Mouse (Mus musculus) hindbrain, embryonic 12.5 days (tissue): ENCODE results near the gene Syce3. TPM values are rescaled to one million over a fixed set of nuclear protein-coding genes. Genes with fewer than 3 reads are reported as not detected.
"Not testable (repeated sequence)": the region's sequence is repeated elsewhere in the genome, so short reads cannot be mapped to it uniquely, and the experiment has no call there.

Experiments used
- ATAC-seq: fragments of 200-750 bp; cut with Nextera tagmentation; 2 replicates; pipeline ENCODE4 v1.8.0; 2017; ENCODE audit warnings: moderate TSS enrichment; ENCODE audit not compliant: low FRiP score
- H3K27ac ChIP-seq: fragments of 300-500 bp; sonication (generic); 2 replicates; pipeline ENCODE4 v1.5.1; 2016; ENCODE audit warnings: mild to moderate bottlenecking
- H3K27me3 ChIP-seq: fragments of 300-500 bp; sonication (generic); 2 replicates; pipeline ENCODE4 v1.6.1; 2016; ENCODE audit warnings: mild to moderate bottlenecking
- H3K36me3 ChIP-seq: fragments of 300-500 bp; sonication (generic); 2 replicates; pipeline ENCODE4 v1.6.1; 2016; ENCODE audit warnings: mild to moderate bottlenecking
- H3K4me1 ChIP-seq: fragments of 300-500 bp; sonication (generic); 2 replicates; pipeline ENCODE4 v1.6.1; 2016
- H3K4me2 ChIP-seq: fragments of 300-500 bp; sonication (generic); replicated peaks from 2 replicates; pipeline ENCODE4 v1.6.1; 2016; ENCODE audit warnings: mild to moderate bottlenecking
- H3K4me3 ChIP-seq: fragments of 300-500 bp; sonication (generic); 2 replicates; pipeline ENCODE4 v1.5.1; 2016; ENCODE audit warnings: mild to moderate bottlenecking
- H3K9ac ChIP-seq: fragments of 300-500 bp; sonication (generic); 2 replicates; pipeline ENCODE4 v1.6.1; 2016; ENCODE audit warnings: mild to moderate bottlenecking, moderate library complexity
- H3K9me3 ChIP-seq: fragments of 300-500 bp; sonication (generic); replicated peaks from 2 replicates; pipeline ENCODE4 v1.6.1; 2016; ENCODE audit warnings: mild to moderate bottlenecking
- WGBS: fragments of 180-500 bp; shearing (Covaris S2); methylation state at CpG from one replicate; pipeline ENCODE4 v1.1.7; 2016; 5-methylcytosine and 5-hydroxymethylcytosine counted together
- polyA plus RNA-seq: library from polyadenylated mRNA; unstranded; fragments of >200 nt; fragmentation: Nextera tagmentation; extraction: Ambion mirVana; gene quantifications from 2 replicates; pipeline ENCODE4 v1.2.1, GENCODE M21; 2016

The Syce3 gene
- polyA plus RNA-seq, 1 experiment from 2014 or later: not detected

DNA sequence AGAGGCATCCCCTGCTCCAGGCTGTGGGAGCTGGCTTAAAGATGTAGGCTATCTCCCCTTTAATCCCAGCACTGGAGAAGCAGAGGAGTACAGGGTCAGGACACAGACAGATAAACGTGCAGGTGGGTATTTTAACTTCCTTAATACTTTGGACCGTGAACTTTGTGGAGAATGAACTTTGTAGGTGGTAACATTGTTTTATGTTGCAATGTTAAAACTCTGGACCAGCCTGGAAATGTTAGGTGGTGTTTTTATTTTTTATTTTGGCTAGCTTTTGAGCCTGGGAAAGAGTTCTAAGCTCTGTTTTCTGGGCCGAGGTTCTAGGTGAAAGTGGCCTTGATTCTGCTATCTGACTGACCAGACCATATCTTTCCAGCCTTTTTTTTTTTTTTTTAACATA is 21.0 kb upstream of the Syce3 start:
- H3K27ac ChIP-seq: no peak overlapping the region
- no peak overlapping the region for H3K4me2 ChIP-seq
- peaks cover 15% of the 10 kb centered on the region for H3K4me1 ChIP-seq
- no peak overlapping the region for H3K4me3 ChIP-seq
- no peaks in the 10 kb centered on the region for H3K27me3 ChIP-seq
- H3K9ac ChIP-seq: no peak overlapping the region
- no peaks in the 10 kb centered on the region for H3K9me3 ChIP-seq
- WGBS: 94% methylated on average over 3 of the region's 3 CpGs
- H3K36me3 ChIP-seq: peaks cover 16% of the 10 kb centered on the region
- no peak for ATAC-seq

DNA sequence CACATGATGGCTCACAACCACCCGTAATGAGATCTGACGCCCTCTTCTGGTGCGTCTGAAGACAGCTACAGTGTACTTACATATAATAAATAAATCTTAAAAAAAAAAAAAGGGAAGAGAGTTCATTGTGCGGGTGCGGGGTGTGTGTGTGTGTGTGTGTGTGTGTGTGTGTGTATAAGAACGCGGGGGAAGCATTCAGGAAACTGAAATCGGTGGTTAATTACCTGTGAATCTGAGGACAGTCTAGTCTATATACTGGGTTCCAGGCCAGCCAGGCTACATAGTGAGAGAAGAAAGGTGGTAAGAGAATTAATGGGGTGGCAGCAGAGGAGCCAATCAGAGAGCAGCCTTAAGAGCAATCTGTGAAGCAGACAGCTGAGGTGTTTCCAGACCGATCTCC is 20.5 kb upstream of the Syce3 start:
- H3K4me3 ChIP-seq, H3K9me3 ChIP-seq, H3K4me2 ChIP-seq, ATAC-seq, H3K9ac ChIP-seq, H3K27me3 ChIP-seq, H3K27ac ChIP-seq: not testable (repeated sequence)
- WGBS: 86% methylated on average over 9 of the region's 9 CpGs
- Histone ChIP-seq H3K4me1 (peaks cover 18% of the 10 kb centered on the region), H3K36me3 (peaks cover 21% of the 10 kb centered on the region)

DNA sequence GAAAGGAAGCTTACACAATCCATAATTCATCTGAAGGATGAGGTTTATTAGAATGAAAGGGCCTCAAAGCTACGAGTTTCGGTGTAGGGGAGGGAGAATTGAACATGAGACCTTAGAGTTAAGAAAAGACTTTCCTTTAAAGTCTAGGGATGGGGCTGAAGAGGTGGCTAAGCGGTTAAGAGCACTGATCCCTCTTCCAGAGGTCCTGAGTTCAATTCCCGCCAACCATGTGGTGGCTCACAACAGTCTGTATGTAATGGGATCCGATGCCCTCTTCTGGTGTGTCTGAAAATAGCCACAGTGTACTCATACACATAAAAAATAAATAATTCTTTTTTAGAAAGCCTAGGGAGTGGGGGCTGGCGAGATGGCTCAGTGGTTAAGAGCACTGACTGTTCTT is 20.0 kb upstream of the Syce3 start:
- peaks cover 22% of the 10 kb centered on the region for H3K4me1 ChIP-seq
- H3K9ac ChIP-seq: peak overlapping the region; percentile 82
- no peaks in the 10 kb centered on the region for H3K27me3 ChIP-seq
- H3K27ac ChIP-seq: peak overlapping the region; percentile 96
- no peak for ATAC-seq
- 46% methylated on average over 6 of the region's 6 CpGs for WGBS
- H3K36me3 ChIP-seq: peaks cover 25% of the 10 kb centered on the region
- H3K4me3 ChIP-seq: peak overlapping the region; percentile 75
- H3K4me2 ChIP-seq: peak overlapping the region; percentile 92
- no peaks in the 10 kb centered on the region for H3K9me3 ChIP-seq

DNA sequence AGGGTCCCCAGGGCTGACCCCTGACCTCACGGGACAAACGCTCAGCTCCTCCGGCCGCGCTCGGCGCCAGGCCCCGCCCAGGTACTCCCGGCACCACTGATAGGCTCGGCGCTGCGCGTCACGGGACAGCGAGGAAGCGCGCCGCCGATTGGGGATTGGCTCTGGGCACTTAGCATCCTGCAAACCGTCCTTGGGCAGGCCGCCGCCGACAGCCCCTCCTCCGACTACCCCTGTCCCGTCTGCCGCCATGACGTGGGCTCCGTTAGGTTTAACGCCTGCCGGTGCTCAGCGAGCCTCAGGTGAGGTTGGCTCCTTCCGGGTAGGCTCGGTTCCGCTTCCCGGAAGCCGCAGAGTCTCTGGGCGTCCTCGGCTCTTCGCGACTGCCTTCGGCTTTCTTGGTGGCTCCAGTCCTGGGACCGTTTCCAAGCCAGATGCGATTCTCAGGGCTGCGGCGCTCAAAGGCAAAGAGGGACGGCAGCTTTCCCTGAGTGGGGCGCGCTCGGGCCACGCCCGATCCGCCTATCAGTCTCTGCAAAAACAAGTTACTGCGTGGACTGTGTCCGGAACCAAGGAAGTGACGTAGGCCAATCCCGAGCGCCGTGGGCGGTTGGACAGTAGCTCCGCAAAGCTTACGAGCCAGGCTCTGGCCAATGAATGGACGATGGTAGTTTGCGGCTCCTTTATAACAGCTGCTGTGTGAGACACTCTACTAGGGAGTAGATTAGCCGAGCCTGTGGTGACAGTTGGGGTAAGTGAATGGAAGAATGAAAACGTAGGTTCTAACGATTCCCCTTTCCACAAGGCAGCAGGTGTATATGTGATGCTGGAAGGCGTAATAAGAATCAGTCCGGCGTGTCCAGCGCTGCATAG is 19.3 kb upstream of the Syce3 start, which contains the start of the genes C730034F03Rik, Gm44502 and Chkb:
Gene C730034F03Rik, plus strand, starts transcription at position 238 of the 870 bp plus-strand sequence.
Gene Gm44502, minus strand, starts transcription at position 345 of the 870 bp plus-strand sequence.
Gene Chkb, minus strand, starts transcription at position 557 of the 870 bp plus-strand sequence.
- Histone ChIP-seq H3K9ac (peak within 1 kb of the TSS; percentile 82), H3K4me1 (peaks cover 22% of the 10 kb centered on the region), H3K27me3 (no peaks in the 10 kb centered on the region), H3K9me3 (no peaks in the 10 kb centered on the region), H3K4me2 (peak within 1 kb of the TSS; percentile 92), H3K4me3 (peak within 1 kb of the TSS; percentile 75), H3K36me3 (peaks cover 26% of the 10 kb centered on the region), H3K27ac (peak within 1 kb of the TSS; percentile 96)
- ATAC-seq: peak; percentile 95
- under 1% methylated on average over 70 of the region's 70 CpGs for WGBS

DNA sequence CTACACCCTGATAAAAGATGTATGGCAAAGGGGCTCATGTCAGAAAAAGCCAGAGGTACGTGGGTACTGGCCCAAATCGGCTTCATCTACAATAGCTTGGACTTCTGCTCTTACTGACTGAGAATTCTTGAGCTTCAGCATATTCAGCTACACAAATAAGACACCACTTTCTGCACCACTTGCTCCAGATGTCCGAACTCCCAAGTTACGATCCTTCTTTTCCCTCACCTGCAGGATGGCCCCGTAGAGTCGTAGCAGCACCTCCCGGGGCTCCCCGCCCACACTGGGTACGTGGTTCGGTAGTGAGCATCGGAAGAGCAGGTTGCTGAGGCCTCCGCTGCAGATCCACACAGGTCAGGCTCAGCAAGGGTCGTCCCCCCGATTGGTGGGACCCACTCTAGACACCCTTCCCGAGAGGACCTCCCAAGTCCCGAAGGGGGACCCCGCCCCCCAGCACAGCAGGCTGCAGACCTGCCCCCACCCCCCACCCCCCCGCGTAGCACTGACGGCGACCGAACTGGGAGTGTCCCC is 18.6 kb upstream of the Syce3 start:
- Histone ChIP-seq H3K4me3 (peak overlapping the region; percentile 75), H3K9me3 (no peaks in the 10 kb centered on the region), H3K4me2 (peak overlapping the region; percentile 92), H3K27ac (peak overlapping the region; percentile 96), H3K27me3 (no peaks in the 10 kb centered on the region), H3K4me1 (peaks cover 22% of the 10 kb centered on the region), H3K9ac (peak overlapping the region; percentile 82), H3K36me3 (peaks cover 31% of the 10 kb centered on the region)
- 4% methylated on average over 22 of the region's 22 CpGs for WGBS
- peak; percentile 55 for ATAC-seq

DNA sequence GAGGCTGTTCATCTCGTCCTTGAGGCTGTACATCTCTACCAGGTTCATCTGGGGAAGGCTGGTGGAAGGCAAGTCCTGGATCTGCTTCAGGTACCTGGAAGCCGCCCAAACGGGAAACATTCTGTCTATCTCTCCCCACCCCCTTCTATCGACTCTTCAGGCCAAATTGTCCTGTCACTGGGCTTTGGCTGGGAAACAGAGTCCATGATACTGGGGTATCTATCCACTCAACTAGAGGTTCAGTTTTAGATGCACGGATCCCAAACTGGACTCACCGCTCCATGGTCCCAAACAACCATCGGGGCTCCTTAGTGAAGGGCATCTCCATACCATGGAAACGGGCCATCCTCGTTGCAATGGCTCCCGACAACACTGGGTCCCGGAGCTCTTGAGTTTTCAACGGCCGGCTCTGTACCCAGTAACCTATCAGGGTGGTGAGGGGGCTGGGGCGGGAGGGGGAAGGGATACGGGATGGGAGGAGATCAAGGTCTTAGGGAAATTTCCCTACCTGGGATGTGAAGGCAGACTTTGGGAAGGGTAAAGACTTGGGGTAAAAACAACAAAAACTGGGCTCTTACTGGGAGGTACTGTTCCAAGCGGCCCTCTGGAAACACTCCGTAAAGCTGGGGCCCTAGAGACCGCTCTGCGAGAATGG is 18.0 kb upstream of the Syce3 start:
- peak overlapping the region; percentile 82 for H3K9ac ChIP-seq
- no peaks in the 10 kb centered on the region for H3K9me3 ChIP-seq
- peak overlapping the region; percentile 92 for H3K4me2 ChIP-seq
- H3K27me3 ChIP-seq: no peaks in the 10 kb centered on the region
- peaks cover 35% of the 10 kb centered on the region for H3K36me3 ChIP-seq
- WGBS: 84% methylated on average over 19 of the region's 19 CpGs
- H3K27ac ChIP-seq: no peak overlapping the region
- H3K4me1 ChIP-seq: peaks cover 22% of the 10 kb centered on the region
- ATAC-seq: no peak
- H3K4me3 ChIP-seq: peak overlapping the region; percentile 75

DNA sequence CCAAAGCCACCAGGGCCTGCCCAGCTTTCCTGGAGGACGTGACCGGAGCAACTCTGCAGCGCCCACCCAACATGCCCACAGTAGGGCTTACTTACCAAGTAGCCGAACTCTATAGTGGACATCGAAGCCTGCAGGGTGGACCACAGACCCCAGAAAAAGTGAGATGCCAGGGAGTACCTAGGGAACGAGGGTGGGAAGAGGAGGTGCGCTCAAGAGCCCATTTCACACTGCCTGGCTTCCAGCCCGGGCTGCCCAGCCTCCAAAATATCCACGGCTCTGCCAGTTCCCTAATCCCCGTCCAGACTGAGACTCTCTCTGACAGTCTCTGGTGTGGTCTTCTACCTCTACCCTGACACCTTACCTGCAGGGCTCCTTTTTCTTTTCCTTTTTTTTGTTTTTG is 16.4 kb upstream of the Syce3 start:
- no peak overlapping the region for H3K9ac ChIP-seq
- no peak overlapping the region for H3K27ac ChIP-seq
- H3K4me3 ChIP-seq: no peak overlapping the region
- no peak overlapping the region for H3K4me2 ChIP-seq
- H3K36me3 ChIP-seq: peaks cover 41% of the 10 kb centered on the region
- H3K27me3 ChIP-seq: no peaks in the 10 kb centered on the region
- H3K4me1 ChIP-seq: peaks cover 22% of the 10 kb centered on the region
- WGBS: 92% methylated on average over 10 of the region's 10 CpGs
- no peaks in the 10 kb centered on the region for H3K9me3 ChIP-seq
- ATAC-seq: no peak

DNA sequence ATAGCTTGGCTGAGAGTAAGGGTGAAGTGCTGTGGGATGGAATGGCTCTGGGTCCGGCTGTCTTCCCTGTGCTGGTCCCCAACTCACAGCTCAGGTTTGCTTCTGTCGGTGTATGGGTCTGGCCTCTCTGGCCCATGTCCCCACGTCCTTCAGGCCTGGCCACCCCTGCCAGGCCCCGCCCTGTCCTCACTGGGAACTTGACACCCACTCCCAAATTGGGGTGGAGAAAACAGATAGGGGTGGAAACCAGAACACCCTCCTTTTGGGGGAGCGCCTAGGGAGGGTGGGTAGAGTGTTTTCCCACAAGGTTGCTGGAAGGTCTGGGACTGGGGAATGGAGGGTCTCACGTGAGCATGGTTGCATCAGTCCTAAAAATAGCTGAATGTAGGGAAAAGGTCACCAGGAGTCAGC is 15.4 kb upstream of the Syce3 start, which contains the start of gene Cpt1b:
Gene Cpt1b, minus strand, starts transcription at position 153 of the 411 bp plus-strand sequence.
- ATAC-seq: no peak
- peaks cover 20% of the 10 kb centered on the region for H3K4me1 ChIP-seq
- no peaks in the 10 kb centered on the region for H3K27me3 ChIP-seq
- H3K9me3 ChIP-seq: no peaks in the 10 kb centered on the region
- H3K4me3 ChIP-seq: no peak within 1 kb of the TSS
- WGBS: 19% methylated on average over 6 of the region's 6 CpGs
- 0 out of 2 replicates have a peak within 1 kb of the TSS, but pooled peaks have one; percentile 6 for H3K4me2 ChIP-seq
- H3K9ac ChIP-seq: no peak within 1 kb of the TSS
- peaks cover 42% of the 10 kb centered on the region for H3K36me3 ChIP-seq
- no peak within 1 kb of the TSS for H3K27ac ChIP-seq

DNA sequence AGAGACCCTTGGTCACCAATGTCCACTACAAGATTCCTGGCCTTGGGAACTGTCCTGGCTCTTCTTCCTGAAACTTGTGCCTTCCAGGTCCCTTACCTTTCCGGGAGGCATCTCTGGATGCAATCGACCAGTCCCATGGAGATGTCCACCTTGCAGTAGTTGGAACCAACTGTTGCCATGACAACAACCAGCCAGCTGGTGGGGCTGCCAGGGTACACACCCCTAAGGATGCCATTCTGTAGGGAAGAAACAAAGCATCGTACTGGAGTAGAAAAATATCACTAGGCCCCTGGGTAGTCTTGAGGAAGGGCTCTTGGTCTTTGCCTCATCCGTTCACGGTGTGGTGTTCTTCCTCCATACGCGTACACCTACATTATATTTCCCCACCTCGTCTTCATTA is 14.3 kb upstream of the Syce3 start:
- Histone ChIP-seq H3K9ac (no peak overlapping the region), H3K4me2 (no peak overlapping the region), H3K27me3 (no peaks in the 10 kb centered on the region), H3K36me3 (peaks cover 52% of the 10 kb centered on the region), H3K27ac (no peak overlapping the region), H3K9me3 (no peaks in the 10 kb centered on the region), H3K4me1 (peaks cover 16% of the 10 kb centered on the region), H3K4me3 (no peak overlapping the region)
- no peak for ATAC-seq
- 84% methylated on average over 8 of the region's 8 CpGs for WGBS

DNA sequence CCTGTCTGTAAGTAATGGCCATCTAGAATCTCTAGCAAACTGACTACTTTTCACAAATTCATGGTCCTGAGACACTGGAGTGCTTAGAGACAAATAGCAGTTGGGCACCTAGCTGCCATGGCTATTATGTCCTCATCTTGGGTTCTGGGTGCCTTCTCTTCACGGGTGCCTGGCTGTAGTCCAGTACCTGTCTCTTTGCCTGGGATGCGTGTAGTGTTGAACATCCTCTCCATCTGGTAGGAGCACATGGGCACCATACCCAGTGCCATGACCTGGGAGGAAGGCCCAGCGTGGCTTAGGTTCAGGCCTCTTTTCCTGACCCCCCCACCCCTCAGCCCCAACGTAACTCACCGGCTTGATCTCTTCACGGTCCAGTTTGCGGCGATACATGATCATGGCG is 11.6 kb upstream of the Syce3 start:
- ATAC-seq: no peak
- H3K27me3 ChIP-seq: no peaks in the 10 kb centered on the region

DNA sequence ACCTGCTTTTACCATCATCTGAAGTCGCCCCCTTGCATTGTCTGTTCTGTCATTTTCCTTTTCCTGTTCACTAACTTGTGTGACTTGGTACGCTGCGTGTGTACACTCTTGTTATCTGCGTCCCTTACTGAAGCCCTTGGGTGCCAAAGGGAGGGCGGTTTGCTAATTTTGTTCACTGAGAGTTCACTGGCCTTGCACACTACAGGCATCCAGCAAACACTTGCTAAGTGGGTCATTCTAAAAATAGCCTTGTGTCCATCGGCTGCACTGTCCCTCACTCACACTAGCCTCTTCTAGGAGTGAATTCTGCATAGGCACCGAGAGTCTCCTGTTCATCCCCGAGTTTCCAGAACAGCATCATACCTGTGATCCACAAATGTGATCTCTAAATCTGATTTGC is 5.0 kb upstream of the Syce3 start:
- H3K4me2 ChIP-seq: no peak overlapping the region
- H3K9ac ChIP-seq: no peak overlapping the region
- no peak overlapping the region for H3K27ac ChIP-seq
- no peaks in the 10 kb centered on the region for H3K27me3 ChIP-seq
- no peaks in the 10 kb centered on the region for H3K9me3 ChIP-seq
- WGBS: 88% methylated on average over 8 of the region's 8 CpGs
- no peak overlapping the region for H3K4me3 ChIP-seq
- H3K36me3 ChIP-seq: peaks cover 35% of the 10 kb centered on the region
- H3K4me1 ChIP-seq: no peaks in the 10 kb centered on the region
- ATAC-seq: no peak

More for the DNA sequence above, 11.6 kb upstream of the Syce3 start:
- Histone ChIP-seq H3K4me3 (no peak overlapping the region), H3K4me1 (peaks cover 7% of the 10 kb centered on the region), H3K9me3 (no peaks in the 10 kb centered on the region), H3K36me3 (peaks cover 68% of the 10 kb centered on the region), H3K27ac (no peak overlapping the region), H3K4me2 (no peak overlapping the region), H3K9ac (no peak overlapping the region)
- WGBS: 94% methylated on average over 9 of the region's 9 CpGs

DNA sequence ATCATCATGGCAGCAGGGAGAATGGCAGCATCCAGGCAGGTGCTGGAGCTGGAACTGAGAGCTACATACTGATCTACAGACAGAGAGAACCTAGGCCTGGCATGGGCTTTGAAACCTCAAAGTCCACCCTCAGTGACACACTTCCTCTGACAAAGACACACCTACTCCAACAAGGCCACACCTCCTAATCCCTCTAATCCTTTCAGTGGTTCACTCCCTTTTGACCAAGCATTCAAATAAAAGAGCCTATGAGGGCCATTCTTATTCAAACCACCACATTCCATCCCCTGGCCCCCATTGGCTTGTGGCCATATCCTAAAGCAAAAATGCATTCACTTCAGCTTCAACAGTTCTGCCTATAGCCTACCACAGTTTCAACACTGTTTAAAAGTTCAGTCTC is 3.6 kb downstream of the Syce3 start:
- Histone ChIP-seq H3K4me3 (no peak overlapping the region), H3K9me3 (peaks cover 14% of the 10 kb centered on the region; the same call in 1 of the 2 replicates), H3K4me2 (no peak overlapping the region), H3K9ac (no peak overlapping the region), H3K27ac (no peak overlapping the region), H3K4me1 (no peaks in the 10 kb centered on the region), H3K27me3 (no peaks in the 10 kb centered on the region), H3K36me3 (no peaks in the 10 kb centered on the region)
- ATAC-seq: no peak
